Mouse (Mus musculus) CH12.LX (cell line): ENCODE data around the gene Rtn4rl1. TPM values are rescaled to one million over a fixed set of nuclear protein-coding genes. Genes with fewer than 3 reads are reported as not detected.

Source experiments
- DNase-seq: peaks from one replicate; pipeline ENCODE4 v3.0.0-alpha.2; 2013; ENCODE audit errors: extremely low read depth
- H3K27ac ChIP-seq: 2 replicates; pipeline ENCODE4 v1.5.1; 2012; ENCODE audit warnings: low read depth, mild to moderate bottlenecking, control low read depth, moderate library complexity; ENCODE audit not compliant: insufficient read depth
- H3K27me3 ChIP-seq: replicated peaks from 2 replicates; pipeline ENCODE3; 2012; ENCODE audit warnings: inconsistent platforms
- H3K36me3 ChIP-seq, 2 experiments: replicated peaks in 1 of 2; 2 replicates each; pipeline versions ENCODE3 to v1.6.1; 2012; ENCODE audit warnings: inconsistent platforms in 1 of 2, low read length in 1 of 2, mild to moderate bottlenecking in 1 of 2, mixed read lengths in 1 of 2, moderate library complexity in 1 of 2; ENCODE audit not compliant: control insufficient read depth in 1 of 2, insufficient read depth in 1 of 2
- H3K4me1 ChIP-seq, 2 experiments: 2 replicates each; pipeline ENCODE4 v1.6.1; 2012; ENCODE audit warnings: inconsistent platforms in 1 of 2, moderate library complexity in 1 of 2; ENCODE audit not compliant: insufficient read depth in 2 of 2, control insufficient read depth in 1 of 2
- H3K4me2 ChIP-seq: 2 replicates; pipeline ENCODE4 v1.6.1; 2012; ENCODE audit warnings: low read depth, mild to moderate bottlenecking, control low read depth; ENCODE audit not compliant: poor library complexity, insufficient read depth, severe bottlenecking
- H3K4me3 ChIP-seq, 3 experiments: fragments of 150-350 bp in 1 of 3; sonication (generic) in 1 of 3; replicated peaks in 1 of 3; 2 replicates each; pipeline versions ENCODE3 to v1.5.1; 2011 to 2012; ENCODE audit warnings: low read depth in 2 of 3, low read length in 2 of 3, mild to moderate bottlenecking in 2 of 3, moderate library complexity in 2 of 3, control low read depth in 1 of 3, improper control_type of control experiment in 1 of 3, inconsistent platforms in 1 of 3, mixed read lengths in 1 of 3; ENCODE audit not compliant: poor library complexity in 1 of 3
- H3K79me2 ChIP-seq: replicated peaks from 2 replicates; pipeline ENCODE4 v1.6.1; 2012; ENCODE audit warnings: mild to moderate bottlenecking, moderate library complexity; ENCODE audit not compliant: control insufficient read depth, poor library complexity, insufficient read depth, severe bottlenecking; ENCODE audit errors: extremely low read depth
- H3K9ac ChIP-seq: 2 replicates; pipeline ENCODE4 v1.6.1; 2012; ENCODE audit warnings: low read depth, mild to moderate bottlenecking, control low read depth, moderate library complexity; ENCODE audit not compliant: insufficient read depth
- H3K9me3 ChIP-seq: replicated peaks from 2 replicates; pipeline ENCODE3; 2012; ENCODE audit warnings: low read length, inconsistent platforms, mixed read lengths
- CHD1 ChIP-seq: IDR thresholded peaks from 2 replicates; pipeline ENCODE4 v1.6.1; 2012; ENCODE audit warnings: low read depth, low read length, improper control_type of control experiment, inconsistent platforms
- CHD2 ChIP-seq: IDR thresholded peaks from 2 replicates; pipeline ENCODE4 v1.6.1; 2011; ENCODE audit warnings: low read length, improper control_type of control experiment
- E2F4 ChIP-seq: IDR thresholded peaks from 2 replicates; pipeline ENCODE4 v1.6.1; 2011; ENCODE audit warnings: low read depth, low read length, improper control_type of control experiment; ENCODE audit not compliant: insufficient replicate concordance
- ELF1 ChIP-seq: IDR thresholded peaks from 2 replicates; pipeline ENCODE4 v1.6.1; 2014; ENCODE audit warnings: low read depth, mild to moderate bottlenecking, inconsistent platforms, low read length, improper control_type of control experiment
- EP300 ChIP-seq: IDR thresholded peaks from 2 replicates; pipeline ENCODE4 v1.6.1; 2011; ENCODE audit warnings: low read length, improper control_type of control experiment
- GABPA ChIP-seq: IDR thresholded peaks from 2 replicates; pipeline ENCODE4 v1.6.1; 2012; ENCODE audit warnings: low read depth, low read length, improper control_type of control experiment, inconsistent platforms; ENCODE audit not compliant: insufficient replicate concordance
- JUN ChIP-seq: IDR thresholded peaks from 2 replicates; pipeline ENCODE4 v1.6.1; 2011; ENCODE audit warnings: low read depth, mild to moderate bottlenecking, low read length, improper control_type of control experiment, moderate library complexity; ENCODE audit not compliant: insufficient read depth
- JUND ChIP-seq: conservative IDR thresholded peaks from 2 replicates; pipeline ENCODE4 v1.6.1; 2011; ENCODE audit warnings: low read depth, low read length, improper control_type of control experiment
- MAFK ChIP-seq: IDR thresholded peaks from 2 replicates; pipeline ENCODE4 v1.6.1; 2011; ENCODE audit warnings: low read length, improper control_type of control experiment; ENCODE audit not compliant: insufficient replicate concordance
- MAX ChIP-seq: IDR thresholded peaks from 2 replicates; pipeline ENCODE4 v1.6.1; 2011; ENCODE audit warnings: low read length, improper control_type of control experiment
- MEF2A ChIP-seq: IDR thresholded peaks from 2 replicates; pipeline ENCODE4 v1.6.1; 2014; ENCODE audit warnings: low read depth, mild to moderate bottlenecking, inconsistent platforms, low read length, improper control_type of control experiment, borderline replicate concordance
- MXI1 ChIP-seq: IDR thresholded peaks from 2 replicates; pipeline ENCODE4 v1.6.1; 2011; ENCODE audit warnings: mild to moderate bottlenecking, low read depth, low read length, improper control_type of control experiment
- NELFE ChIP-seq: IDR thresholded peaks from 2 replicates; pipeline ENCODE4 v1.6.1; 2011; ENCODE audit warnings: low read depth, low read length, improper control_type of control experiment
- NRF1 ChIP-seq: IDR thresholded peaks from 2 replicates; pipeline ENCODE4 v1.6.1; 2014; ENCODE audit warnings: low read depth, mild to moderate bottlenecking, inconsistent platforms, low read length, improper control_type of control experiment, moderate library complexity
- PAX5 ChIP-seq: IDR thresholded peaks from 2 replicates; pipeline ENCODE4 v1.6.1; 2012; ENCODE audit warnings: low read length, inconsistent platforms, mixed read lengths
- RAD21 ChIP-seq: IDR thresholded peaks from 2 replicates; pipeline ENCODE4 v1.6.1; 2011; ENCODE audit warnings: low read depth, mild to moderate bottlenecking, low read length, improper control_type of control experiment, moderate library complexity
- TCF12 ChIP-seq: IDR thresholded peaks from 2 replicates; pipeline ENCODE4 v1.6.1; 2014; ENCODE audit warnings: low read depth, mild to moderate bottlenecking, inconsistent platforms, low read length, improper control_type of control experiment
- USF2 ChIP-seq: conservative IDR thresholded peaks from 2 replicates; pipeline ENCODE4 v1.6.1; 2011; ENCODE audit warnings: low read depth, low read length, improper control_type of control experiment
- ZC3H11A ChIP-seq: IDR thresholded peaks from 2 replicates; pipeline ENCODE4 v1.6.1; 2012; ENCODE audit warnings: low read depth, mild to moderate bottlenecking, inconsistent platforms, low read length, improper control_type of control experiment
- ZMIZ1 ChIP-seq: IDR thresholded peaks from 2 replicates; pipeline ENCODE4 v1.6.1; 2012; ENCODE audit warnings: low read depth, mild to moderate bottlenecking, inconsistent platforms, low read length, improper control_type of control experiment
- ZNF384 ChIP-seq: IDR thresholded peaks from 2 replicates; pipeline ENCODE4 v1.6.1; 2012; ENCODE audit warnings: low read depth, low read length, improper control_type of control experiment, inconsistent platforms
- dilution Hi-C: fragments of 300-500 bp; cut with MboI; formaldehyde crosslinking; loops from 2 replicates; pipeline ENCODE4 v1.14.3; 2020; ENCODE audit warnings: low sequenced_read_pairs; ENCODE audit not compliant: extremely low pct_unique_long_range_greater_than_20kb, extremely low pct_ligation_motif_present
- in situ Hi-C: fragments of 300-500 bp; cut with MboI; formaldehyde crosslinking; loops from 3 replicates; pipeline ENCODE4 v1.14.3; 2019; ENCODE audit warnings: low sequenced_read_pairs, low pct_ligation_motif_present, low pct_unique_long_range_greater_than_20kb, mixed read lengths
- polyA plus RNA-seq: library from polyadenylated mRNA; unstranded; fragments of >175 nt; gene quantifications from 2 replicates; pipeline ENCODE4 v1.2.1, GENCODE M21; 2012; ENCODE audit warnings: low read depth; ENCODE audit not compliant: insufficient read length
- total RNA-seq, 2 experiments: library from RNA; depleted of rRNA; stranded (reverse); fragments of 300-350 nt in 1 of 2; fragments of >200 nt in 1 of 2; gene quantifications; 2 replicates each; pipeline ENCODE4 v1.2.3; 2012 to 2014

The Rtn4rl1 gene
- total and polyA plus RNA-seq, 3 experiments: 0.04 to 0.09 TPM; not detected in 1

DNA sequence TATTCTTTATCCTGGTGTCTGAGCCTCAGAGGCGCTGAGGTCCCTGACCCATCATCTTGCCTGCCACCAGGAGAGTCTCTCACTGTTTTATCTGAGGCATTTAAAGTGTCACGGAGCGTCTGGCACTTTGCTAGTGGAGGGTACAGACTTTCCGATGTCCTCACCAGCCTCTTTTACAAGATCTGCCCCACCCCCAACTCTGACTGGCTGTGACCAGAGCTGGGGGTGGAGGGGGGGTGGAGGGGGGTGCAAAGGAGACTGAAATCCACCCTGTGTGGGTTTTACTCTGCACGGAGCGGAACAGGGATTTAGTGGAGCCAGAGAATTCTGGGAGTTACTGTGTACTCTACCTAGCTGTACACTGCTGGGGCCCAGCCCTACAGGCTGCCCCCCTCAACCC lies 81.5 kb downstream of the Rtn4rl1 start:
- H3K27me3 ChIP-seq: peaks cover 2% of the 10 kb centered on the region
- no peak overlapping the region for H3K4me3 ChIP-seq
- H3K4me1 ChIP-seq: peaks cover 8 to 23% of the 10 kb centered on the region in 2 experiments
- no peak overlapping the region for H3K4me2 ChIP-seq
- H3K36me3 ChIP-seq: no peaks in the 10 kb centered on the region
- in situ Hi-C loops: loop anchor here (25.0 kb wide), 1 partner anchor 288 kb away; no protein-coding TSS in a partner anchor
- TF ChIP-seq EP300: no peak
- TF ChIP-seq, all 38 proteins: peak for 0
- Histone ChIP-seq H3K9ac (no peak overlapping the region), H3K9me3 (no peaks in the 10 kb centered on the region), H3K27ac (no peak overlapping the region), H3K79me2 (no peaks in the 10 kb centered on the region)
- dilution Hi-C loops: no loop called here
- DNase-seq: no peak

GRCm38 (mm10) chr11:75278115-75278514 lies 84.5 kb downstream of the Rtn4rl1 start:
- TF ChIP-seq ELF1 (no peak), ZNF384 (no peak), MEF2A (no peak), ZMIZ1 (no peak), TCF12 (no peak), NELFE (no peak), MAX (no peak), E2F4 (no peak), RAD21 (no peak), NRF1 (no peak), GABPA (no peak), ZC3H11A (no peak), PAX5 (no peak), JUND (no peak)
- no peak overlapping the region for H3K4me3 ChIP-seq
- peaks cover 21 to 45% of the 10 kb centered on the region in 2 experiments for H3K4me1 ChIP-seq
- no peaks in the 10 kb centered on the region for H3K9me3 ChIP-seq
- no peak overlapping the region for H3K4me2 ChIP-seq
- H3K79me2 ChIP-seq: no peaks in the 10 kb centered on the region
- dilution Hi-C loops (no loop called here), in situ Hi-C loops (loop anchor here (25.0 kb wide), 1 partner anchor 291 kb away; no protein-coding TSS in a partner anchor)
- no peak for DNase-seq
- H3K27ac ChIP-seq: no peak overlapping the region
- no peak overlapping the region for H3K9ac ChIP-seq
- H3K36me3 ChIP-seq: no peaks in the 10 kb centered on the region
- H3K27me3 ChIP-seq: peaks cover 2% of the 10 kb centered on the region

DNA sequence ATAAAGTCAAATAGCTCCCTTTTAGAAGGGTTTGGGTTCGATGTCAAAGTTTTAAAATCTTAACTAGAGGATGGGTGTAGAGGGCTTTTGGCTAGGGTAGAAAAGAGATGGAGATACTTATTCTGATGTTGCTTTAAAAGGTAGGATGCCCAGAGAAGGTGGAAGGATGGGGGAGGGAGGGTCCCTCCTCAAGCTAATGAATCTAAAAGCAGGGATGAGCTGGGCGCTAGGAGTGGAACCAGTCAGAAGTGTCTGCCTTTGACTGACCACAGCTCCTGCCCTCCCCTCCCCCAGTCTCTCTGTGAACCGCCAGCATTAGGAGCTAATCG lies 85.4 kb downstream of the Rtn4rl1 start:
- Histone ChIP-seq H3K9ac (peak overlapping the region; percentile 19), H3K36me3 (no peaks in the 10 kb centered on the region), H3K9me3 (no peaks in the 10 kb centered on the region), H3K4me1 (peaks cover 17 to 45% of the 10 kb centered on the region in 2 experiments), H3K4me2 (peak overlapping the region; percentile 37), H3K4me3 (peak overlapping the region in 2 of 3 experiments; percentile 18 to 45), H3K27ac (peak overlapping the region; percentile 50), H3K79me2 (no peaks in the 10 kb centered on the region), H3K27me3 (no peaks in the 10 kb centered on the region)
- in situ Hi-C loops (loop anchor here (25.0 kb wide), 1 partner anchor 292 kb away; no protein-coding TSS in a partner anchor), dilution Hi-C loops (no loop called here)
- no peak for TF ChIP-seq JUND
- TF ChIP-seq MXI1: no peak
- TF ChIP-seq JUN: no peak
- no peak for TF ChIP-seq CHD1
- TF ChIP-seq CHD2: peak; percentile 77; the same call in 1 of the 2 replicates
- TF ChIP-seq USF2: no peak
- TF ChIP-seq MAFK: no peak
- TF ChIP-seq NRF1: no peak
- no peak for TF ChIP-seq MAX
- no peak for DNase-seq
